Mouse (Mus musculus): Measurements from ENCODE around the gene Naa80. TPM values are rescaled to one million over a fixed set of nuclear protein-coding genes. Genes with fewer than 3 reads are reported as not detected.

Gene Naa80
- polyA plus RNA-seq, 1 experiment from 2014 or later: 15.2 TPM

DNA sequence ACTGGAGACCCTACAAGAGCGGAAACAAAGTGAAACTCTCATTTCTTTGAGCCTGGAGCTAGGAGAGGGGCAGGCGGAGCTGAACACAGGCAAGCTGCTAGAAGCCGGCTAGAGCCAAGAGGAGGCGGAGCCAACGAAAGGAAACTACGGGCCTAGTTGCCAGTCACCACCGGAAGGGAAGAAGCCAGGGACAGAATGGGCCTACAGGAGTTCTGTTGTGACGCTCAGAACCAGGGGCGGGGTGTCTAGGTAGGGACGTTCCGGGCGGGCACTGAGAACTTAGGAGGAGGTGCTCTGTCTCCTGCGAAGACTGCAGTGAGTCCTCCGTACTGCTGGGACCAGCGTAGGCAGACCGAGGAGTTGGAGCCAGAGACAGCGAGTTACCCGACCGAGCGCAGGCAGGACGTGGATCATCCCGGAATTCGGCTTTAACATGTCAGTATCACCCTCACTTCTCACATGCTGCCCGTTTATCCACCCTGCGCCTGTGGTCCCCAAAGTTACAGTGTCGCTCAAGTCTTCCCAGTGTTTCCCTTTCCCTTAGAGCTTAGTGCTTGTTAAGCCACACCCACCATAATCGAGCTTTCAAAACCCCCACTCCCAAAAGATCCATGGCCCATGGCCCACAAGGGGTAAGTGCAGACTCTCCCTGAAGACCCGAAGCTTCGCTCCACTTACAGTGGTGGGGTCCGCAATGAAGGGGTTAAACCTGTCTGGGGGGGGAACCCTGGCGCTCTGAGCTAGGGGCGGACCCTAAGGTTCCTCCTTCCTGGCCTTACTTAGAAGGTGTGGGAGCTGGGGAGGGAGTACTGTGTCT, 2.0 kb downstream of the Naa80 start, which contains the start of gene Hyal3:
Gene Hyal3 (plus strand): TSS at position 318 of the 817 bp plus-strand sequence.
- Histone ChIP-seq H3K4me3 (ENCODE audit: low read depth, low read length) (peak within 1 kb of the TSS; percentile 67), H3K36me3 (ENCODE audit: control insufficient read depth, insufficient read depth, low read length) (no peaks in the 10 kb centered on the region; the same call in 1 of the 2 replicates), H3K9me3 (replicated peaks; ENCODE audit: control insufficient read depth, low read length) (no peaks in the 10 kb centered on the region), H3K4me2 (peak within 1 kb of the TSS; percentile 96), H3K27me3 (ENCODE audit: control insufficient read depth, insufficient read depth, low read length) (no peaks in the 10 kb centered on the region), H3K4me1 (ENCODE audit: control insufficient read depth, insufficient read depth, low read length) (peaks cover 19% of the 10 kb centered on the region), H3K9ac (ENCODE audit: low read depth, low read length) (peak within 1 kb of the TSS; percentile 89), H3K27ac (ENCODE audit: low read depth, low read length) (peak within 1 kb of the TSS; percentile 87)
- ATAC-seq (replicated peaks; ENCODE audit: insufficient number of reproducible peaks, low FRiP score, low TSS enrichment): peak; percentile 58
- under 1% methylated on average over 32 of the region's 32 CpGs for WGBS (ENCODE audit: insufficient replicate concordance)

DNA sequence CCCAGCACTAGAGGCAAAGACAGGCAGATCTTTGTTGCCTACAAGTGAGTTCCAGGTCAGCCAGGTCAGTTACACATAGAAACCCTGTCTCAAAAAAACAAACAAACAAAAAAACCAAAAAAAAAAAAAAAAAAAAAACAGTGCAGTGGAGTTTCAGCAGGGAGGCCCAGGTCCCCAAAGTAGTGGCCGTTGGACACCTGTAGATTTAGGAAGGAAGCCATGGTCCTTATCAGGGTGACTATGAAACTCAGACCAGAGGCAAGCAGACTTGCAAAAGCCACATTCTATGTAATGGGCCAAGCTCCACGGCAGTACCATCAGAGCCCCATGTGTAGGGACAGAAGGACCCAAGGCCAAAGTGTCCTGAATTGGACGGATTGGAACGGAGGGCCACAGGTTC, 2.9 kb downstream of the Naa80 start:
- H3K4me3 ChIP-seq (ENCODE audit: low read depth, low read length): peak overlapping the region; percentile 67
- H3K9ac ChIP-seq (ENCODE audit: low read depth, low read length): peak overlapping the region; percentile 89
- no peaks in the 10 kb centered on the region; the same call in 1 of the 2 replicates for H3K36me3 ChIP-seq (ENCODE audit: control insufficient read depth, insufficient read depth, low read length)
- peak overlapping the region; percentile 87 for H3K27ac ChIP-seq (ENCODE audit: low read depth, low read length)
- no peak for ATAC-seq (replicated peaks; ENCODE audit: insufficient number of reproducible peaks, low FRiP score, low TSS enrichment)
- no peaks in the 10 kb centered on the region for H3K27me3 ChIP-seq (ENCODE audit: control insufficient read depth, insufficient read depth, low read length)
- no peaks in the 10 kb centered on the region for H3K9me3 ChIP-seq (replicated peaks; ENCODE audit: control insufficient read depth, low read length)
- peak overlapping the region; percentile 96 for H3K4me2 ChIP-seq
- 70% methylated on average over 4 of the region's 4 CpGs for WGBS (ENCODE audit: insufficient replicate concordance)
- H3K4me1 ChIP-seq (ENCODE audit: control insufficient read depth, insufficient read depth, low read length): peaks cover 16% of the 10 kb centered on the region

DNA sequence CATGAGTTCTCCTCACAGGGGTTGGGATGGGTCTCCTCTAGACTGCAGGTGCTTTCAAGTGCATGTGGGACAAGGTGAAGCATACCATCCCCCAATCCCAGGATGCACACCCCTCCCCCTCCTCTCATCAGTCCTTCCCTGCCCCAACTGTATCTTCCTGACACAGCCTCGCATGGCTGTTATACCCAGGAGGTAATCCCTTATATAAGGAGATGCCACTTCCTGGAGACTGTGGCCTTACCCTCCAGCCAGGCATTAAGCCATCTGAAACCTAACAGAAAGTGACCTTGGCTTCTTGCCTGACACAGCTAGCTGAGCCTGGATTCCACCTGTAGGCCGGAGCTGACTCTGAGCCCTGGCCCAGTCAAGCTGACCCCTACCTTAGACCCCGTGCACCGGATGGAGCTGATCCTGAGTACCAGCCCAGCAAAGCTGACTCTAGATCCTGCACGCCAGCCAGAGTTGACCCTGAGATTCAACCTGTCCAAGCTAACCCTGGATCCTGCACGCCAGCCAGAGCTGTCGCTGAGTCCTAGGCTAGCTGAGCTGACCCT, 3.9 kb downstream of the Naa80 start:
- H3K4me2 ChIP-seq: no peak overlapping the region
- H3K9ac ChIP-seq (ENCODE audit: low read depth, low read length): no peak overlapping the region
- H3K27me3 ChIP-seq (ENCODE audit: control insufficient read depth, insufficient read depth, low read length): no peaks in the 10 kb centered on the region
- no peak overlapping the region for H3K4me3 ChIP-seq (ENCODE audit: low read depth, low read length)
- H3K4me1 ChIP-seq (ENCODE audit: control insufficient read depth, insufficient read depth, low read length): peaks cover 9% of the 10 kb centered on the region
- WGBS (ENCODE audit: insufficient replicate concordance): 86% methylated on average over 7 of the region's 7 CpGs
- no peak overlapping the region for H3K27ac ChIP-seq (ENCODE audit: low read depth, low read length)
- no peaks in the 10 kb centered on the region for H3K9me3 ChIP-seq (replicated peaks; ENCODE audit: control insufficient read depth, low read length)
- ATAC-seq (replicated peaks; ENCODE audit: insufficient number of reproducible peaks, low FRiP score, low TSS enrichment): no peak
- H3K36me3 ChIP-seq (ENCODE audit: control insufficient read depth, insufficient read depth, low read length): no peaks in the 10 kb centered on the region; the same call in 1 of the 2 replicates

DNA sequence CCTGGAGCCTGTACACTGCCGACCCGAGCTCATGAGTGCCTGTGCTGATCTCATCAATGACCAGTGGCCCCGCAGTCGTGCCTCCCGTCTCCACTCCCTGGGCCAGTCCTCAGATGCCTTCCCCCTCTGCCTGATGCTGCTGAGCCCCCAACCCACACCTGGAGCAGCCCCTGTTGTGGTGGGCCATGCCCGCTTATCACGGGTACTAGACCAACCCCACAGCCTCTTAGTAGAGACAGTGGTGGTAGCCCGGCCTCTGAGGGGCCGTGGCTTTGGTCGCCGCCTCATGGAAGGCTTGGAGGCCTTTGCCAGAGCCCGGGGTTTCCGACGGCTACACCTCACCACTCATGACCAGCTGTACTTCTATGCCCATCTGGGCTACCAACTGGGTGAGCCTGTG, 4.5 kb downstream of the Naa80 start:
- WGBS (ENCODE audit: insufficient replicate concordance): 85% methylated on average over 14 of the region's 14 CpGs
- no peak for ATAC-seq (replicated peaks; ENCODE audit: insufficient number of reproducible peaks, low FRiP score, low TSS enrichment)
- Histone ChIP-seq H3K4me1 (ENCODE audit: control insufficient read depth, insufficient read depth, low read length) (peaks cover 12% of the 10 kb centered on the region), H3K9ac (ENCODE audit: low read depth, low read length) (no peak overlapping the region), H3K9me3 (replicated peaks; ENCODE audit: control insufficient read depth, low read length) (no peaks in the 10 kb centered on the region), H3K4me3 (ENCODE audit: low read depth, low read length) (no peak overlapping the region), H3K36me3 (ENCODE audit: control insufficient read depth, insufficient read depth, low read length) (no peaks in the 10 kb centered on the region; the same call in 1 of the 2 replicates), H3K27ac (ENCODE audit: low read depth, low read length) (no peak overlapping the region), H3K4me2 (no peak overlapping the region), H3K27me3 (ENCODE audit: control insufficient read depth, insufficient read depth, low read length) (no peaks in the 10 kb centered on the region)

DNA sequence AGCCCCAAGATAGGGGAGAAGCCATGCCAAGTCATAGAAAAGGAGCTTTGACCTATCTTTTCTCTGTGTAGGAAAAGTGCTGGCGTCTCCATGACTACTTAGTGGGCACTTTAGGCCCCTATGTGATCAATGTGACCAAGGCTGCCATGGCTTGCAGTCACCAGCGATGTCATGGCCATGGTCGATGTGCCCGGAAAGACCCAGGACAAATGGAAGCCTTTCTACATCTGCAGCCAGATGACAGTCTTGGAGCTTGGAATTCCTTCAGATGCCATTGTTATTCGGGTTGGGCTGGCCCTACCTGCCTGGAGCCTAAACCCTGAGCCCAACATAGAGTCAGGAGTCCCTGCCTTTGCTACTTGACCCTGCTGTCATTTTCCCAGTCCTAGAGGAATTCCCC, 7.8 kb downstream of the Naa80 start:
- 83% methylated on average over 5 of the region's 5 CpGs for WGBS (ENCODE audit: insufficient replicate concordance)

DNA sequence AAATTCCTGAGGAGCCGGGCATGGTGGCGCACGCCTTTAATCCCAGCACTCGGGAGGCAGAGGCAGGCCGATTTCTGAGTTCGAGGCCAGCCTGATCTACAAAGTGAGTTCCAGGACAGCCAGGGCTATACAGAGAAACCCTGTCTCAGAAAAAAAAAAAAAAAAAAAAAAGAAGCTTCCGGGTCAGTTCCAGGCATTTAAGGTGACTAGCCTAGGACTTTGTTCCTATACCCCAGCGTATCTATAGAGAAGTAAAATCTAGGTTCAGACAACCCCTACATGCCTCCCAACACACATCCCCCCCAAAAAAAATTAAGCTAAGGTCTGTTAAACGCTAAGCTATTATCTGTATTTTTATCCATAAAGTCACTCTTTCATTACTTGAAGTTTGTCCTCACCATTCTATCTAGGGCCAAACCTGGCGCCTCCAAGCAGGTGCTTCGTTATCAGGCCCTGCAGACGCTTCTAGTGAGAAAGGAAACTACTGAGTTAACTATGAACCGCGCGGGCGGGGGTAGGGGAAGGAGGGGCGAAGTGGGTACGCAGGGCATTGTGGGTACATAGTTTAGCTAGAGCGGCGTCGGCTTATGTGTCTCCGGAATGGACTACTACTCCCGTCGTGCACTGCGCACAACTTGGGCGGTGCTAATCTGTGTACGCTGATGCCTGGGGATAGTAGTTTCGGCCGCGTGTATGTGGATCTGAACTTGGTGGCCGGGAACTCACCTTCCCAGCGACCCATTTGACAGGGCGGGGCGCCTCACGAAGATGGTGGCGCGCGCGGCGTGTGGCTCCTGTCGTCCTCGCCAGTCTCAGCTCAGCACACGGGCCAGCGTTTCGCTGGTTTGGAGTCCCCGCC, 8.5 kb downstream of the Naa80 start, which contains the start of gene Ifrd2:
Gene Ifrd2 (plus strand): TSS at position 669 of the 859 bp plus-strand sequence.
- WGBS (ENCODE audit: insufficient replicate concordance): 13% methylated on average over 46 of the region's 46 CpGs
- peak within 1 kb of the TSS; percentile 85 for H3K9ac ChIP-seq (ENCODE audit: low read depth, low read length)
- ATAC-seq (replicated peaks; ENCODE audit: insufficient number of reproducible peaks, low FRiP score, low TSS enrichment): peak; percentile 96
- peaks cover 22% of the 10 kb centered on the region for H3K4me1 ChIP-seq (ENCODE audit: control insufficient read depth, insufficient read depth, low read length)
- H3K4me3 ChIP-seq (ENCODE audit: low read depth, low read length): peak within 1 kb of the TSS; percentile 74
- no peaks in the 10 kb centered on the region for H3K9me3 ChIP-seq (replicated peaks; ENCODE audit: control insufficient read depth, low read length)
- peak within 1 kb of the TSS; percentile 91 for H3K4me2 ChIP-seq
- H3K27me3 ChIP-seq (ENCODE audit: control insufficient read depth, insufficient read depth, low read length): no peaks in the 10 kb centered on the region
- H3K36me3 ChIP-seq (ENCODE audit: control insufficient read depth, insufficient read depth, low read length): peaks cover 20% of the 10 kb centered on the region
- peak within 1 kb of the TSS; percentile 80 for H3K27ac ChIP-seq (ENCODE audit: low read depth, low read length)

More for the DNA sequence above, 7.8 kb downstream of the Naa80 start:
- Histone ChIP-seq H3K9me3 (replicated peaks; ENCODE audit: control insufficient read depth, low read length) (no peaks in the 10 kb centered on the region), H3K9ac (ENCODE audit: low read depth, low read length) (no peak overlapping the region), H3K27me3 (ENCODE audit: control insufficient read depth, insufficient read depth, low read length) (no peaks in the 10 kb centered on the region), H3K27ac (ENCODE audit: low read depth, low read length) (peak overlapping the region; percentile 41), H3K36me3 (ENCODE audit: control insufficient read depth, insufficient read depth, low read length) (peaks cover 13% of the 10 kb centered on the region), H3K4me2 (peak overlapping the region; percentile 91), H3K4me1 (ENCODE audit: control insufficient read depth, insufficient read depth, low read length) (peaks cover 27% of the 10 kb centered on the region), H3K4me3 (ENCODE audit: low read depth, low read length) (peak overlapping the region; percentile 5; the same call in 1 of the 2 replicates)
- no peak for ATAC-seq (replicated peaks; ENCODE audit: insufficient number of reproducible peaks, low FRiP score, low TSS enrichment)

DNA sequence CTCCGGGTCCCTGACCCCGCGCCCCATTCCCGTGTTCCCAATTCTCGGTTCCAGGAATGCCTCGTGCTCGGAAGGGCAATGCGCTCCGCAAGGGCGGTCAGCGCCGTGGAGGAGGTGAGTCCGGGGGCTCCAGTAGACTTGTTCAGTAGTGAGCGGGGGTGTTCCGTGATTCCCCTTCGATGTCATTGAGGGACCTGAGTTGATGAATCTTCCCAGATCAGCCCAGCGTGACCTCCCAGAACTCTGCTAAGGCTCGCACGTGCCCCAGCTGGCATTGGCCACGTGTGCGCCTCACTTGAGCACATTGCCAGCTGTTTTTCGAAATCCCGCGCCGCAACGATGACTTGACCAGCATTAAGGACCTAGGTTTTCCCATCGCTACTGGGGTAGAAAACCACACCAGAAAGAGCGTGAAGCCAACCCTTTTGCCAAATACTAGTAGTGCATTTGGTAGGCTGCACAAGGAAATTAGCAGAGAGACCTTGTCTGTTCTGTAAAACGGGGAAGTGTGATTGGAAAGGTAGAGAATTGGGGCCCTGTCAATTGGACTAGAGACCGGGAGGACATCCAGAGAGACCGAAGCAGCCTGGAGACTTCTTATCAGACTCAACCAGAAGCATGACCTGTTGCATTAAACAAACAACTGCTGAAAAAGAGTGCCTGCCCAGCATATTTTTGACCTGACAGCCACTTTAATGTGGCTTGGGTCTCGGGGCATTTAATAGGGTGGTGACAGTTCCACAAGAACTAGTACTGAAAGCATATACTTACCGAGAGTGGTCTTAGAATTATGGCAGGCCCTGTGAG, 9.3 kb downstream of the Naa80 start:
- peak; percentile 7 for ATAC-seq (replicated peaks; ENCODE audit: insufficient number of reproducible peaks, low FRiP score, low TSS enrichment)
- Histone ChIP-seq H3K9ac (ENCODE audit: low read depth, low read length) (peak overlapping the region; percentile 85), H3K4me3 (ENCODE audit: low read depth, low read length) (peak overlapping the region; percentile 74), H3K27ac (ENCODE audit: low read depth, low read length) (peak overlapping the region; percentile 80), H3K4me2 (peak overlapping the region; percentile 91), H3K36me3 (ENCODE audit: control insufficient read depth, insufficient read depth, low read length) (peaks cover 27% of the 10 kb centered on the region), H3K9me3 (replicated peaks; ENCODE audit: control insufficient read depth, low read length) (no peaks in the 10 kb centered on the region), H3K4me1 (ENCODE audit: control insufficient read depth, insufficient read depth, low read length) (peaks cover 26% of the 10 kb centered on the region), H3K27me3 (ENCODE audit: control insufficient read depth, insufficient read depth, low read length) (no peaks in the 10 kb centered on the region)
- 2% methylated on average over 33 of the region's 33 CpGs for WGBS (ENCODE audit: insufficient replicate concordance)

All from heart, embryonic 11.5 days (tissue).